Mouse (Mus musculus): ENCODE results near the gene Chit1. TPM values are rescaled to one million over a fixed set of nuclear protein-coding genes. Genes with fewer than 3 reads are reported as not detected.

Chit1 gene
- polyA plus RNA-seq, 1 experiment from 2014 or later: not detected

- H3K4me2 ChIP-seq: no peak overlapping the region
- peak; percentile 79 for DNase-seq (ENCODE audit: low spot score, missing footprints)
- no peaks in the 10 kb centered on the region for H3K27me3 ChIP-seq (ENCODE audit: control insufficient read depth, insufficient read depth, low read length)
- H3K27ac ChIP-seq (ENCODE audit: low read depth, low read length): no peak overlapping the region
- H3K9me3 ChIP-seq (ENCODE audit: control insufficient read depth, low read length): no peaks in the 10 kb centered on the region
- no peak for ATAC-seq (ENCODE audit: low FRiP score)
- H3K9ac ChIP-seq (ENCODE audit: low read length): no peak overlapping the region
- H3K36me3 ChIP-seq (ENCODE audit: control insufficient read depth, insufficient read depth, low read length): no peaks in the 10 kb centered on the region
- H3K4me3 ChIP-seq (ENCODE audit: low read depth, low read length): no peak overlapping the region
- WGBS: 71% methylated on average over 7 of the region's 7 CpGs
- no peaks in the 10 kb centered on the region for H3K4me1 ChIP-seq (ENCODE audit: control insufficient read depth, insufficient read depth, low read length)
These were observed 62.0 kb downstream of the Chit1 start for GRCm38 (mm10) chr1:134173081-134173480.

- H3K4me3 ChIP-seq (ENCODE audit: low read depth, low read length): no peak overlapping the region
- no peak overlapping the region for H3K9ac ChIP-seq (ENCODE audit: low read length)
- no peaks in the 10 kb centered on the region for H3K9me3 ChIP-seq (ENCODE audit: control insufficient read depth, low read length)
- ATAC-seq (ENCODE audit: low FRiP score) (no peak), DNase-seq (ENCODE audit: low spot score, missing footprints) (no peak)
- peaks cover 3% of the 10 kb centered on the region; the same call in 1 of the 2 replicates for H3K4me1 ChIP-seq (ENCODE audit: control insufficient read depth, insufficient read depth, low read length)
- H3K27me3 ChIP-seq (ENCODE audit: control insufficient read depth, insufficient read depth, low read length): no peaks in the 10 kb centered on the region
- no peak overlapping the region for H3K27ac ChIP-seq (ENCODE audit: low read depth, low read length)
- WGBS: 92% methylated on average over 5 of the region's 5 CpGs
- no peak overlapping the region for H3K4me2 ChIP-seq
- H3K36me3 ChIP-seq (ENCODE audit: control insufficient read depth, insufficient read depth, low read length): no peaks in the 10 kb centered on the region
These were observed 66.9 kb downstream of the Chit1 start for GRCm38 (mm10) chr1:134177976-134178375.

GRCm38 (mm10) chr1:134182025-134182424 is 71.0 kb downstream of the Chit1 start, which contains the start of gene Chil1:
Gene Chil1, plus strand, starts transcription at chr1:134182176.
- H3K36me3 ChIP-seq (ENCODE audit: control insufficient read depth, insufficient read depth, low read length): no peaks in the 10 kb centered on the region
- no peak within 1 kb of the TSS for H3K4me2 ChIP-seq
- DNase-seq (ENCODE audit: low spot score, missing footprints): no peak
- no peaks in the 10 kb centered on the region for H3K27me3 ChIP-seq (ENCODE audit: control insufficient read depth, insufficient read depth, low read length)
- no peaks in the 10 kb centered on the region for H3K9me3 ChIP-seq (ENCODE audit: control insufficient read depth, low read length)
- peaks cover 3% of the 10 kb centered on the region; the same call in 1 of the 2 replicates for H3K4me1 ChIP-seq (ENCODE audit: control insufficient read depth, insufficient read depth, low read length)
- no peak within 1 kb of the TSS for H3K4me3 ChIP-seq (ENCODE audit: low read depth, low read length)
- no peak within 1 kb of the TSS for H3K9ac ChIP-seq (ENCODE audit: low read length)
- H3K27ac ChIP-seq (ENCODE audit: low read depth, low read length): no peak within 1 kb of the TSS
- no peak for ATAC-seq (ENCODE audit: low FRiP score)
- 49% methylated on average over 4 of the region's 4 CpGs for WGBS

GRCm38 (mm10) chr1:134184089-134184488 is 73.0 kb downstream of the Chit1 start:
- 91% methylated on average over 4 of the region's 4 CpGs for WGBS
- Histone ChIP-seq H3K4me2 (no peak overlapping the region), H3K27me3 (ENCODE audit: control insufficient read depth, insufficient read depth, low read length) (no peaks in the 10 kb centered on the region)

GRCm38 (mm10) chr1:134188217-134188616 is 77.2 kb downstream of the Chit1 start:
- no peaks in the 10 kb centered on the region for H3K27me3 ChIP-seq (ENCODE audit: control insufficient read depth, insufficient read depth, low read length)
- ATAC-seq (ENCODE audit: low FRiP score): no peak
- H3K9me3 ChIP-seq (ENCODE audit: control insufficient read depth, low read length): no peaks in the 10 kb centered on the region
- DNase-seq (ENCODE audit: low spot score, missing footprints): no peak
- no peak overlapping the region for H3K4me2 ChIP-seq
- H3K4me1 ChIP-seq (ENCODE audit: control insufficient read depth, insufficient read depth, low read length): no peaks in the 10 kb centered on the region
- H3K4me3 ChIP-seq (ENCODE audit: low read depth, low read length): no peak overlapping the region
- H3K36me3 ChIP-seq (ENCODE audit: control insufficient read depth, insufficient read depth, low read length): no peaks in the 10 kb centered on the region
- no peak overlapping the region for H3K9ac ChIP-seq (ENCODE audit: low read length)
- 82% methylated on average over 5 of the region's 5 CpGs for WGBS
- H3K27ac ChIP-seq (ENCODE audit: low read depth, low read length): no peak overlapping the region

More at GRCm38 (mm10) chr1:134184089-134184488, 73.0 kb downstream of the Chit1 start:
- Histone ChIP-seq H3K4me3 (ENCODE audit: low read depth, low read length) (no peak overlapping the region), H3K4me1 (ENCODE audit: control insufficient read depth, insufficient read depth, low read length) (no peaks in the 10 kb centered on the region), H3K9me3 (ENCODE audit: control insufficient read depth, low read length) (no peaks in the 10 kb centered on the region), H3K36me3 (ENCODE audit: control insufficient read depth, insufficient read depth, low read length) (no peaks in the 10 kb centered on the region), H3K27ac (ENCODE audit: low read depth, low read length) (no peak overlapping the region), H3K9ac (ENCODE audit: low read length) (no peak overlapping the region)
- DNase-seq (ENCODE audit: low spot score, missing footprints) (no peak), ATAC-seq (ENCODE audit: low FRiP score) (no peak)

GRCm38 (mm10) chr1:134188989-134189729 is 78.1 kb downstream of the Chit1 start:
- H3K36me3 ChIP-seq (ENCODE audit: control insufficient read depth, insufficient read depth, low read length): no peaks in the 10 kb centered on the region
- H3K27me3 ChIP-seq (ENCODE audit: control insufficient read depth, insufficient read depth, low read length): no peaks in the 10 kb centered on the region
- ATAC-seq (ENCODE audit: low FRiP score): no peak; the same call in 1 of the 2 replicates
- H3K4me1 ChIP-seq (ENCODE audit: control insufficient read depth, insufficient read depth, low read length): no peaks in the 10 kb centered on the region
- H3K4me3 ChIP-seq (ENCODE audit: low read depth, low read length): no peak overlapping the region
- H3K4me2 ChIP-seq: no peak overlapping the region
- no peaks in the 10 kb centered on the region for H3K9me3 ChIP-seq (ENCODE audit: control insufficient read depth, low read length)
- no peak overlapping the region for H3K9ac ChIP-seq (ENCODE audit: low read length)
- DNase-seq (ENCODE audit: low spot score, missing footprints): no peak
- WGBS: 23% methylated on average over 12 of the region's 12 CpGs
- H3K27ac ChIP-seq (ENCODE audit: low read depth, low read length): no peak overlapping the region

GRCm38 (mm10) chr1:134191192-134191591 is 80.2 kb downstream of the Chit1 start:
- no peak overlapping the region for H3K4me3 ChIP-seq (ENCODE audit: low read depth, low read length)
- DNase-seq (ENCODE audit: low spot score, missing footprints) (no peak), ATAC-seq (ENCODE audit: low FRiP score) (no peak)
- no peaks in the 10 kb centered on the region for H3K27me3 ChIP-seq (ENCODE audit: control insufficient read depth, insufficient read depth, low read length)
- H3K36me3 ChIP-seq (ENCODE audit: control insufficient read depth, insufficient read depth, low read length): no peaks in the 10 kb centered on the region
- H3K27ac ChIP-seq (ENCODE audit: low read depth, low read length): no peak overlapping the region
- H3K4me2 ChIP-seq: no peak overlapping the region
- no peaks in the 10 kb centered on the region for H3K9me3 ChIP-seq (ENCODE audit: control insufficient read depth, low read length)
- no peak overlapping the region for H3K9ac ChIP-seq (ENCODE audit: low read length)
- no peaks in the 10 kb centered on the region for H3K4me1 ChIP-seq (ENCODE audit: control insufficient read depth, insufficient read depth, low read length)
- WGBS: 88% methylated on average over 5 of the region's 5 CpGs

GRCm38 (mm10) chr1:134192024-134192423 is 81.0 kb downstream of the Chit1 start:
- Histone ChIP-seq H3K4me3 (ENCODE audit: low read depth, low read length) (no peak overlapping the region), H3K4me1 (ENCODE audit: control insufficient read depth, insufficient read depth, low read length) (no peaks in the 10 kb centered on the region), H3K36me3 (ENCODE audit: control insufficient read depth, insufficient read depth, low read length) (no peaks in the 10 kb centered on the region), H3K27me3 (ENCODE audit: control insufficient read depth, insufficient read depth, low read length) (no peaks in the 10 kb centered on the region), H3K27ac (ENCODE audit: low read depth, low read length) (no peak overlapping the region), H3K4me2 (no peak overlapping the region), H3K9ac (ENCODE audit: low read length) (no peak overlapping the region), H3K9me3 (ENCODE audit: control insufficient read depth, low read length) (no peaks in the 10 kb centered on the region)
- no peak for ATAC-seq (ENCODE audit: low FRiP score)
- no peak for DNase-seq (ENCODE audit: low spot score, missing footprints)
- 65% methylated on average over 4 of the region's 4 CpGs for WGBS

- DNase-seq (ENCODE audit: low spot score, missing footprints) (no peak), ATAC-seq (ENCODE audit: low FRiP score) (no peak)
- Histone ChIP-seq H3K4me3 (ENCODE audit: low read depth, low read length) (no peak within 1 kb of the TSS), H3K9ac (ENCODE audit: low read length) (no peak within 1 kb of the TSS), H3K27me3 (ENCODE audit: control insufficient read depth, insufficient read depth, low read length) (no peaks in the 10 kb centered on the region), H3K27ac (ENCODE audit: low read depth, low read length) (no peak within 1 kb of the TSS), H3K9me3 (ENCODE audit: control insufficient read depth, low read length) (no peaks in the 10 kb centered on the region), H3K4me2 (no peak within 1 kb of the TSS), H3K4me1 (ENCODE audit: control insufficient read depth, insufficient read depth, low read length) (no peaks in the 10 kb centered on the region), H3K36me3 (ENCODE audit: control insufficient read depth, insufficient read depth, low read length) (no peaks in the 10 kb centered on the region)
- 55% methylated on average over 1 of the region's 1 CpGs for WGBS
These were observed 82.1 kb downstream of the Chit1 start, which contains the start of gene Mybph for GRCm38 (mm10) chr1:134193126-134193525. Gene Mybph, plus strand, starts transcription at chr1:134193448.
